Mouse (Mus musculus) liver, embryonic 14.5 days (tissue): ENCODE data around the gene Dus3l. TPM values are rescaled to one million over a fixed set of nuclear protein-coding genes. Genes with fewer than 3 reads are reported as not detected.

Experiments used
- ATAC-seq: fragments of 200-750 bp; cut with Nextera tagmentation; 2 replicates; pipeline ENCODE4 v1.8.0; 2017; ENCODE audit warnings: moderate number of reproducible peaks, mild to moderate bottlenecking, moderate library complexity; ENCODE audit not compliant: insufficient read depth
- DNase-seq, 3 experiments: peaks; one replicate each; pipeline ENCODE4 v3.0.0-alpha.2; 2012 to 2013; ENCODE audit warnings: low read depth in 3 of 3, low spot score in 3 of 3
- H3K27ac ChIP-seq: fragments of 300-500 bp; sonication (generic); 2 replicates; pipeline ENCODE4 v1.5.1; 2014; ENCODE audit warnings: moderate library complexity, mild to moderate bottlenecking, control low read depth, inconsistent platforms
- H3K27me3 ChIP-seq: fragments of 300-500 bp; sonication (generic); 2 replicates; pipeline ENCODE4 v1.6.1; 2014; ENCODE audit warnings: mild to moderate bottlenecking, low read length, moderate library complexity; ENCODE audit not compliant: control insufficient read depth, insufficient read depth
- H3K36me3 ChIP-seq: fragments of 300-500 bp; sonication (generic); replicated peaks from 2 replicates; pipeline ENCODE4 v1.6.1; 2014; ENCODE audit warnings: low read depth; ENCODE audit not compliant: control insufficient read depth, insufficient read depth
- H3K4me1 ChIP-seq, 2 experiments: fragments of 200-500 bp in 1 of 2; fragments of 300-500 bp in 1 of 2; sonication (generic) in 1 of 2; replicated peaks; 2 replicates each; pipeline ENCODE4 v1.6.1; 2012 to 2014; ENCODE audit warnings: antibody characterized with exemption in 1 of 2, inconsistent platforms in 1 of 2, low read length in 1 of 2; ENCODE audit not compliant: control insufficient read depth in 2 of 2, insufficient read depth in 2 of 2
- H3K4me2 ChIP-seq: fragments of 300-500 bp; sonication (generic); 2 replicates; pipeline ENCODE4 v1.6.1; 2014; ENCODE audit warnings: low read depth, mild to moderate bottlenecking, control low read depth, moderate library complexity
- H3K4me3 ChIP-seq, 2 experiments: fragments of 200-500 bp in 1 of 2; fragments of 300-500 bp in 1 of 2; sonication (generic) in 1 of 2; 2 replicates each; pipeline ENCODE4 v1.5.1; 2012 to 2014; ENCODE audit warnings: low read depth in 2 of 2, low read length in 2 of 2, mild to moderate bottlenecking in 2 of 2, control low read depth in 1 of 2, inconsistent platforms in 1 of 2, moderate library complexity in 1 of 2; ENCODE audit not compliant: insufficient read depth in 1 of 2
- H3K9ac ChIP-seq: fragments of 300-500 bp; sonication (generic); replicated peaks from 2 replicates; pipeline ENCODE4 v1.6.1; 2014; ENCODE audit warnings: mild to moderate bottlenecking, control low read depth, moderate library complexity
- H3K9me3 ChIP-seq: fragments of 300-500 bp; sonication (generic); 2 replicates; pipeline ENCODE4 v1.6.1; 2016; ENCODE audit warnings: low read length, mixed read lengths; ENCODE audit not compliant: control insufficient read depth
- CTCF ChIP-seq: IDR thresholded peaks from 2 replicates; pipeline ENCODE4 v1.5.1; 2016; ENCODE audit warnings: antibody characterized with exemption, low read depth, control low read depth
- EP300 ChIP-seq: IDR thresholded peaks from 2 replicates; pipeline ENCODE4 v1.6.1; 2016; ENCODE audit warnings: antibody characterized with exemption, low read depth
- WGBS: fragments of 180-500 bp; shearing (Covaris S2); extraction: QIAGEN DNeasy Blood & Tissue Kit; methylation state at CpG from one replicate; pipeline ENCODE4 v1.1.7; 2014; ENCODE audit not compliant: insufficient replicate concordance; 5-methylcytosine and 5-hydroxymethylcytosine counted together
- polyA plus RNA-seq, 2 experiments: library from polyadenylated mRNA; depleted of rRNA in 1 of 2; stranded (reverse) in 1 of 2; unstranded in 1 of 2; fragments of >200 nt; fragmentation: Nextera tagmentation in 1 of 2; extraction: Ambion mirVana in 1 of 2; gene quantifications; 2 replicates each; pipeline versions ENCODE4 v1.2.1 to v1.2.3; 2012 to 2014

The Dus3l gene
- polyA plus RNA-seq, 2 experiments = 9.5 to 18.1 TPM

GRCm38 (mm10) chr17:56804952-56805351, 40.4 kb downstream of the Dus3l start:
- Histone ChIP-seq H3K4me2 (no peak overlapping the region), H3K27ac (no peak overlapping the region), H3K36me3 (peaks cover 19% of the 10 kb centered on the region), H3K9ac (no peak overlapping the region), H3K4me1 (no peaks in the 10 kb centered on the region), H3K4me3 (no peak overlapping the region), H3K9me3 (no peaks in the 10 kb centered on the region), H3K27me3 (no peaks in the 10 kb centered on the region)
- 79% methylated on average over 5 of the region's 5 CpGs for WGBS
- no peak for TF ChIP-seq EP300
- TF ChIP-seq CTCF = no peak
- DNase-seq (no peak), ATAC-seq (no peak)

GRCm38 (mm10) chr17:56805784-56806183, 41.2 kb downstream of the Dus3l start:
- DNase-seq (no peak), ATAC-seq (no peak)
- Histone ChIP-seq H3K9me3 (no peaks in the 10 kb centered on the region), H3K4me1 (peaks cover 0 to 4% of the 10 kb centered on the region in 2 experiments; a peak in 1 of 4 replicates), H3K36me3 (peaks cover 13% of the 10 kb centered on the region), H3K27ac (no peak overlapping the region), H3K27me3 (no peaks in the 10 kb centered on the region), H3K4me2 (no peak overlapping the region), H3K4me3 (no peak overlapping the region), H3K9ac (no peak overlapping the region)
- WGBS = 70% methylated on average over 1 of the region's 1 CpGs
- TF ChIP-seq EP300 (no peak), CTCF (peak; percentile 58)

GRCm38 (mm10) chr17:56808518-56808917, 44.0 kb downstream of the Dus3l start:
- H3K36me3 ChIP-seq = peaks cover 2% of the 10 kb centered on the region; the same call in 1 of the 2 replicates
- WGBS = 12% methylated on average over 9 of the region's 9 CpGs
- no peaks in the 10 kb centered on the region for H3K27me3 ChIP-seq
- DNase-seq (peak in 1 of 3 experiments; percentile 41), ATAC-seq (peak; percentile 59)
- no peak overlapping the region for H3K4me3 ChIP-seq
- H3K4me2 ChIP-seq = no peak overlapping the region
- H3K9ac ChIP-seq = no peak overlapping the region
- H3K9me3 ChIP-seq = no peaks in the 10 kb centered on the region
- no peak overlapping the region for H3K27ac ChIP-seq
- H3K4me1 ChIP-seq = peaks cover 0 to 4% of the 10 kb centered on the region in 2 experiments; a peak in 1 of 4 replicates
- TF ChIP-seq CTCF = peak; percentile 98
- no peak for TF ChIP-seq EP300

- Histone ChIP-seq H3K27ac (no peak overlapping the region), H3K9me3 (no peaks in the 10 kb centered on the region), H3K9ac (no peak overlapping the region), H3K4me1 (peaks cover 0 to 4% of the 10 kb centered on the region in 2 experiments; a peak in 1 of 4 replicates), H3K4me2 (no peak overlapping the region), H3K4me3 (no peak overlapping the region), H3K36me3 (no peaks in the 10 kb centered on the region; the same call in 1 of the 2 replicates), H3K27me3 (no peaks in the 10 kb centered on the region)
- TF ChIP-seq CTCF (no peak), EP300 (no peak)
- WGBS = 60% methylated on average over 3 of the region's 3 CpGs
- ATAC-seq = peak; percentile 27; the same call in 1 of the 2 replicates
- DNase-seq = peak in 1 of 3 experiments; percentile 45
Observed at GRCm38 (mm10) chr17:56810245-56810644, 45.7 kb downstream of the Dus3l start.

- no peak overlapping the region for H3K9ac ChIP-seq
- WGBS = 27% methylated on average over 24 of the region's 24 CpGs
- DNase-seq (peak; percentile 59 to 80 (median 60)), ATAC-seq (no peak)
- no peak overlapping the region for H3K27ac ChIP-seq
- H3K4me3 ChIP-seq = no peak overlapping the region
- TF ChIP-seq EP300 = no peak
- TF ChIP-seq CTCF = no peak
- H3K4me2 ChIP-seq = no peak overlapping the region
- peaks cover 11 to 14% of the 10 kb centered on the region in 2 experiments for H3K4me1 ChIP-seq
- no peaks in the 10 kb centered on the region for H3K36me3 ChIP-seq
- H3K9me3 ChIP-seq = no peaks in the 10 kb centered on the region
- no peaks in the 10 kb centered on the region for H3K27me3 ChIP-seq
Observed at GRCm38 (mm10) chr17:56814316-56815056, 49.9 kb downstream of the Dus3l start.
